Mouse (Mus musculus): ENCODE data around the gene Aamdc.

GRCm38 (mm10) chr7:97549301-97549700 is 30.0 kb downstream of the Aamdc start:
- TF ChIP-seq POLR2A (IDR thresholded peaks at IDR 0.05; ENCODE audit: extremely low read depth, insufficient read depth, low read length), result no peak
- TF ChIP-seq CTCF (IDR thresholded peaks at IDR 0.05; ENCODE audit: low read depth, low read length), result no peak

Data from liver, adult 2 months (tissue).